Mouse (Mus musculus): Measurements from ENCODE around the gene Acp5.
A peak's percentile ranks its signal among the peaks of the same experiment; 100 is the strongest.

GRCm38 (mm10) chr9:22155614-22156013 lies 20.1 kb upstream of the Acp5 start:
- peak; percentile 89 for TF ChIP-seq CTCF (conservative IDR thresholded peaks at IDR 0.05; ENCODE audit: low read length)
- TF ChIP-seq POU5F1 (IDR thresholded peaks at IDR 0.05; ENCODE audit: borderline replicate concordance, low read length), result no peak
- no peak for TF ChIP-seq NANOG (IDR thresholded peaks at IDR 0.05; ENCODE audit: borderline replicate concordance, low read length)
